Mouse (Mus musculus) embryonic stem cell, embryonic (primary cell): ENCODE measurements around the gene Kcnh7.

Source experiments
- CTCF ChIA-PET, 4 experiments: fragments of 300-600 bp in 2 of 4; fragments of 350-600 bp in 2 of 4; sonication (Branson Sonifier 250); formaldehyde crosslinking; loops; one replicate each; lab custom pipeline; 2022; ENCODE audit warnings: inconsistent platforms in 2 of 4; lab: Charles Lee
- POLR2A ChIA-PET, 4 experiments: fragments of 300-600 bp in 2 of 4; fragments of 350-600 bp in 2 of 4; sonication (Branson Sonifier 250); formaldehyde crosslinking; loops; one replicate each; lab custom pipeline; 2022; ENCODE audit warnings: antibody characterized with exemption in 4 of 4, inconsistent platforms in 1 of 4; lab: Charles Lee

Kcnh7 gene

GRCm38 (mm10) chr2:62997692-62998091 lies 186.4 kb downstream of the Kcnh7 start:
- ChIA-PET POLR2A (no interaction called here), CTCF (no interaction called here)

- POLR2A ChIA-PET: no interaction called here
- CTCF ChIA-PET: no interaction called here
Measured at GRCm38 (mm10) chr2:62988616-62989015, 195.5 kb downstream of the Kcnh7 start.

- POLR2A ChIA-PET: no interaction called here
- CTCF ChIA-PET: no interaction called here
Measured at GRCm38 (mm10) chr2:62983936-62984335, 200.2 kb downstream of the Kcnh7 start.

GRCm38 (mm10) chr2:62935273-62935874 lies 248.7 kb downstream of the Kcnh7 start:
- POLR2A ChIA-PET: no interaction called here
- CTCF ChIA-PET: no interaction called here

GRCm38 (mm10) chr2:62928494-62928893 lies 255.6 kb downstream of the Kcnh7 start:
- ChIA-PET CTCF (no interaction called here), POLR2A (interaction anchor here in 1 of 4 experiments (0.6 kb wide), 1 partner anchor 744 kb away, joined by 3 read pairs; no protein-coding TSS in a partner anchor)

GRCm38 (mm10) chr2:62928065-62928464 lies 256.0 kb downstream of the Kcnh7 start:
- ChIA-PET CTCF (no interaction called here), POLR2A (no interaction called here)

- POLR2A ChIA-PET: no interaction called here
- CTCF ChIA-PET: no interaction called here
Measured at GRCm38 (mm10) chr2:62923803-62924202, 260.3 kb downstream of the Kcnh7 start.

GRCm38 (mm10) chr2:62907688-62908087 lies 276.4 kb downstream of the Kcnh7 start:
- ChIA-PET POLR2A (interaction anchor here in 1 of 4 experiments (0.6 kb wide), 1 partner anchor 160 kb away, joined by 3 read pairs; no protein-coding TSS in a partner anchor), CTCF (no interaction called here)

- ChIA-PET CTCF (no interaction called here), POLR2A (no interaction called here)
Measured at GRCm38 (mm10) chr2:62902363-62903353, 281.4 kb downstream of the Kcnh7 start.

- CTCF ChIA-PET: no interaction called here
Measured at GRCm38 (mm10) chr2:62878763-62879162, 305.3 kb downstream of the Kcnh7 start.

GRCm38 (mm10) chr2:62855391-62855790 lies 328.7 kb downstream of the Kcnh7 start:
- CTCF ChIA-PET: no interaction called here

More at GRCm38 (mm10) chr2:62878763-62879162, 305.3 kb downstream of the Kcnh7 start:
- POLR2A ChIA-PET: no interaction called here

GRCm38 (mm10) chr2:62842630-62843029 lies 341.5 kb downstream of the Kcnh7 start:
- CTCF ChIA-PET: no interaction called here
- POLR2A ChIA-PET: no interaction called here

More at GRCm38 (mm10) chr2:62855391-62855790, 328.7 kb downstream of the Kcnh7 start:
- POLR2A ChIA-PET: no interaction called here

- CTCF ChIA-PET: no interaction called here
- POLR2A ChIA-PET: no interaction called here
Measured at GRCm38 (mm10) chr2:62834261-62834660, 349.8 kb downstream of the Kcnh7 start.

- ChIA-PET POLR2A (no interaction called here), CTCF (no interaction called here)
Measured at GRCm38 (mm10) chr2:62819231-62819630, 364.9 kb downstream of the Kcnh7 start.

- ChIA-PET POLR2A (no interaction called here), CTCF (no interaction called here)
Measured at GRCm38 (mm10) chr2:62816016-62816415, 368.1 kb downstream of the Kcnh7 start.

- CTCF ChIA-PET: no interaction called here
- POLR2A ChIA-PET: no interaction called here
Measured at GRCm38 (mm10) chr2:62808813-62809212, 375.3 kb downstream of the Kcnh7 start.

GRCm38 (mm10) chr2:62807476-62807882 lies 376.6 kb downstream of the Kcnh7 start:
- ChIA-PET POLR2A (no interaction called here), CTCF (no interaction called here)

- CTCF ChIA-PET: no interaction called here
- POLR2A ChIA-PET: no interaction called here
Measured at GRCm38 (mm10) chr2:62806931-62807330, 377.2 kb downstream of the Kcnh7 start.

- ChIA-PET POLR2A (no interaction called here), CTCF (no interaction called here)
Measured at GRCm38 (mm10) chr2:62804030-62804429, 380.1 kb downstream of the Kcnh7 start.

- ChIA-PET CTCF (no interaction called here), POLR2A (no interaction called here)
Measured at GRCm38 (mm10) chr2:62784460-62785038, 399.5 kb downstream of the Kcnh7 start.
